Mouse (Mus musculus) cortical plate, adult 2 months (tissue): ENCODE results near the gene Kat2b. TPM values are rescaled to one million over a fixed set of nuclear protein-coding genes. Genes with fewer than 3 reads are reported as not detected.

Experiments used
- H3K27ac ChIP-seq: fragments of 200-500 bp; 2 replicates; pipeline ENCODE4 v1.5.1; 2012; ENCODE audit warnings: low read length, control low read depth, inconsistent platforms; ENCODE audit not compliant: insufficient read depth
- H3K4me1 ChIP-seq: fragments of 200-500 bp; 2 replicates; pipeline ENCODE4 v1.6.1; 2011; ENCODE audit warnings: low read length; ENCODE audit not compliant: control insufficient read depth, insufficient read depth
- H3K4me3 ChIP-seq: fragments of 200-500 bp; 2 replicates; pipeline ENCODE4 v1.5.1; 2011; ENCODE audit warnings: mild to moderate bottlenecking, low read length, control low read depth; ENCODE audit not compliant: insufficient read depth
- CTCF ChIP-seq: fragments of 200-500 bp; IDR thresholded peaks from 2 replicates; pipeline ENCODE4 v1.5.1; 2011; ENCODE audit warnings: mild to moderate bottlenecking, control low read depth, low read length; ENCODE audit not compliant: insufficient read depth; ENCODE audit errors: extremely low read depth
- POLR2A ChIP-seq: fragments of 200-500 bp; IDR thresholded peaks from 2 replicates; pipeline ENCODE4 v1.6.1; 2011; ENCODE audit warnings: mild to moderate bottlenecking, low read length, control low read depth; ENCODE audit not compliant: insufficient read depth; ENCODE audit errors: extremely low read depth
- polyA plus RNA-seq: library from polyadenylated mRNA; depleted of rRNA; stranded (reverse); fragments of >200 nt; gene quantifications from 2 replicates; pipeline ENCODE4 v1.2.3, GENCODE M21; 2012

Gene Kat2b
- polyA plus RNA-seq, 1 experiment, result 12.2 TPM

- no peak for TF ChIP-seq CTCF
- no peak for TF ChIP-seq POLR2A
- Histone ChIP-seq H3K4me1 (peaks cover 3% of the 10 kb centered on the region), H3K4me3 (no peak overlapping the region), H3K27ac (no peak overlapping the region)
These were observed 13.0 kb downstream of the Kat2b start for GRCm38 (mm10) chr17:53579612-53580011.

- no peak overlapping the region for H3K4me3 ChIP-seq
- peaks cover 3% of the 10 kb centered on the region for H3K4me1 ChIP-seq
- no peak overlapping the region for H3K27ac ChIP-seq
- TF ChIP-seq CTCF (no peak), POLR2A (no peak)
These were observed 13.6 kb downstream of the Kat2b start for GRCm38 (mm10) chr17:53580237-53580636.

GRCm38 (mm10) chr17:53582026-53582585 lies 15.4 kb downstream of the Kat2b start:
- Histone ChIP-seq H3K4me3 (no peak overlapping the region), H3K4me1 (peaks cover 3% of the 10 kb centered on the region), H3K27ac (no peak overlapping the region)
- TF ChIP-seq POLR2A (no peak), CTCF (no peak)

DNA sequence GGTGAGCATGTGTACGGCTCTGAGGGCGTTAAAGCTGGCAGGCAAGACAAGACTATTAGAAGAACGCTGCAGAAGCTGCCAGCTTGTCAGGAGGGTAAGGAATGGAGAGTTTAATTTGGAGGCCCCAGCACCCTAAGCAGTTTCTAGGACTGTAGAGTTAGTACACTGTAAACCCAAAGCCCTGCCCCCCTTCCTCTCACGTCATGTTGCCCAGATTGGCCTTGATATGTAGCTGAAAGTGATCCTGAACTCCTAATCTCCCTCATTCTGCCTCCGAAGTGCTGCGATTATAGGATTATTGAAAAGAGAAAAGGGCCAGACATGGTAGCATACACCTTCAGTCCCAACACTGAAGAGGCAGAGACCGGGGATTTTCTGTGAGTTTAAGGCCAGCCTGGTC lies 16.1 kb downstream of the Kat2b start:
- TF ChIP-seq POLR2A (no peak), CTCF (no peak)
- Histone ChIP-seq H3K4me1 (peaks cover 4% of the 10 kb centered on the region), H3K27ac (no peak overlapping the region), H3K4me3 (no peak overlapping the region)

DNA sequence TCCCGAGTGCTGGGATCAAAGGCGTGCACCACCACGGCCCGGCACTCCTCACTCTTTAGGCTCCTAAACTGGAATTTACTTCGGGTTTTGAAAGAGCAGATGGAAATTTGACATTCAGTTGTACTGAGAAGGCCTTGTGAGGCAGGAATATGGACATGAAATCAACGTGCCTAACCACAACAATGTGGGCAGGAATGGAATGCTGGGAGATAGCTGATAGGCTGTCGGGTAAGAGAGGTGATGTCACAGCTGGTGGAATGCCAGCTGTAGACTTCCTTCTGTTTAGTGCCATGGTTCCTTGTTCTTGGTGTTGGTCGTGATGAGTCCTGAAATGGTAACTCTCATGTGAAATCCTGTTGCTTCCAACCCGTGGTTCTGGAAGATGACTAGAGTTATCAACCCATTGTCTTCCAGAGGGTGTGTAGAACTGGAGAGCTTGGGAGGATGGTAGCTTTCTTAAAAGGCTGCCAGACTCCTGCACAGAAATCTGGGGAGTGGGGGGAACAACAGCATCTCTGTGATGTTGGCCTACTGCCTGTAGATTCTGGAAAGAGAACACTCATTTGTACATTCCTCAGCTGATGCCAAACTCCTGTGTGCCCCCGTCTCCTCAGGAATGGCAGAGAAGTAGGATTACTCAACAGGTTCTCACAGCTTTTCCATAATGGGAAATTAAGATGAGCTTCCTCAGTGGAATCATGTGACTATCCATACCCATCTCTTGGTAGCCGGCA lies 17.4 kb downstream of the Kat2b start:
- Histone ChIP-seq H3K27ac (no peak overlapping the region), H3K4me1 (peaks cover 7% of the 10 kb centered on the region), H3K4me3 (no peak overlapping the region)
- no peak for TF ChIP-seq POLR2A
- TF ChIP-seq CTCF, result no peak

GRCm38 (mm10) chr17:53587074-53587851 lies 20.6 kb downstream of the Kat2b start:
- no peak overlapping the region for H3K27ac ChIP-seq
- peaks cover 7% of the 10 kb centered on the region for H3K4me1 ChIP-seq
- H3K4me3 ChIP-seq, result no peak overlapping the region
- TF ChIP-seq POLR2A, result no peak
- no peak for TF ChIP-seq CTCF

DNA sequence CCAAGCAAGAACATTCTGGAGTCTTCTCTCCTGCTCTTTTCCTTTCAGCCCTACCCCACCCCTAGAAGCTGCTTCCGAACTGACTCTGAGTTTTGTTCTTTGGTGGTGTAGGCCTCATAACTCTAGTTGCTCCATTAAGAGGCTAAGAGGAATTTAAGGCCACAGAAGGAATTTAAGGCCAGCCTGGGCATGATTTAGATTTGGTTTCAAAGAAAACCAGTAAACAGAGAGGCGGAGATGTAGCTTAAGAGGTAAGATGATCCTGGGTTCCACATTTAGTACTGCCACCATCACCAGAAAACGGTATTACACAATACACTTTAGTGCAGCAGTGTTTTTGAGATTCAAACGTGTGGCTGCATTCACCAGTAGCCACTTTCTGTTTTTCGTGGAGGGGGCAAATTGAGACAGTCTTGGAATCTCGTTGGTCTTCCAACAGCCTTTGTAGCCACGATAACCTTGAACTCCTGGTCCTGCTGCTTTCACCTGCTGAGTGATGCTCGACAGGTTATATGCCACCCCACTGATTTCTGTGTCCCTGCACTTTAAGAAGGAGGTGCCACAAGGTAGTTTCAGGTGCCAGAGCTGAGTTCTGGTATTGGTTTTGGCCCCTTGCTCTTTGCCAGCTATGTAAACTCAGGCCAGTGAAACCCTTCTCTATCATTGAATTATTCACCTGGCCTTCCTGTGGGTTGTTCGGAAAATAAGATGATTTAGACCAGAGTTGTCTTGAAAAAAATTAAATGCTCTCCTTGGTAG lies 21.6 kb downstream of the Kat2b start:
- Histone ChIP-seq H3K4me1 (peaks cover 7% of the 10 kb centered on the region), H3K4me3 (no peak overlapping the region), H3K27ac (no peak overlapping the region)
- TF ChIP-seq CTCF, result no peak
- no peak for TF ChIP-seq POLR2A

DNA sequence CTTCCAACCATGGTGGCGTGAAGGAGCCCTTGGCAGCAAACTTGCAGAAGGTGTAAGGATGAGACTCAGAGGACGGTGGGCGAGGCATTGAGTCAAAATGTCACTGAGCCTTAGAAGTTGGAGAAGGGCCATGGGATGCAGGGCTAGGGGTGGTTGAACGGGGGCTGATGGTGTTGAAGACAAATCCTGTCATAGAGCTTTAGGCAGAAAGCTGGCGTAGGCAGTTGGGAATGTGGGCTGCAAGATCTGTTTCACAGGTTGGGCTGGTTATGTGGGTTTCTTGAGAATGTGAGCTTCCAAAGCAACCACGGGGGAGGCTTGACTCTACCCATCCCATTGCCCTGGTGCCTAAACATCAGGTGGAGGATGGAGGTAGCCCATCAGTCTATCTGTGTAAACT lies 23.4 kb downstream of the Kat2b start:
- Histone ChIP-seq H3K4me1 (peaks cover 6% of the 10 kb centered on the region), H3K27ac (no peak overlapping the region), H3K4me3 (no peak overlapping the region)
- TF ChIP-seq POLR2A (no peak), CTCF (no peak)

DNA sequence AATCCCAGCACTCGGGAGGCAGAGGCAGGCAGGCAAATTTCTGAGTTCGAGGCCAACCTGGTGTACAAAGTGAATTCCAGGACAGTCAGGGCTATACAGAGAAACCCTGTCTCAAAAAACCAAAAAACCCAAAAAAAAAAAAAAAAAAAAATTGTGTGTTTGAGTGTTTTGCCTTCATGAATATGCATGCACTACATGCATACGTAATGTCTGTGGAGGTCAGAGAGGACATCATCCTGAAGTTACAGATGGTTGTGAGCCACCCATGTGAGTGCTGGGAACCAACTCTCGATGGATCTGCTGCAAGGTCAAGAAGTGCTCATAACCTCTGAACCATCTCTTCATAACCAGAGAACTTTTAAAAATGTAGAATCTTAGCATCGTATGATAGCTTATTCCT lies 25.2 kb downstream of the Kat2b start:
- no peak for TF ChIP-seq POLR2A
- TF ChIP-seq CTCF, result no peak
- H3K27ac ChIP-seq, result no peak overlapping the region
- H3K4me1 ChIP-seq, result peaks cover 6% of the 10 kb centered on the region

More for the DNA sequence above, 25.2 kb downstream of the Kat2b start:
- H3K4me3 ChIP-seq, result no peak overlapping the region
